Mouse (Mus musculus): ENCODE measurements around the gene Depdc1a. TPM values are rescaled to one million over a fixed set of nuclear protein-coding genes. Genes with fewer than 3 reads are reported as not detected.
"Not testable (repeated sequence)": the region's sequence is repeated elsewhere in the genome, so short reads cannot be mapped to it uniquely, and the experiment has no call there.

Gene Depdc1a
- total RNA-seq (2014; rRNA removed) = 2.8 TPM in 2 replicates
- polyA plus RNA-seq (2015; fragmentation: Nextera tagmentation; extraction: Ambion mirVana) = 2.4 and 3.6 TPM in 2 replicates

- Histone ChIP-seq H3K9me3 (ENCODE audit: low read length) (no peaks in the 10 kb centered on the region), H3K4me3 (ENCODE audit: low read length) (peak within 1 kb of the TSS; percentile 56), H3K27ac (no peak within 1 kb of the TSS), H3K4me1 (ENCODE audit: insufficient read depth, low read length) (no peaks in the 10 kb centered on the region), H3K36me3 (ENCODE audit: insufficient read depth, low read length) (no peaks in the 10 kb centered on the region), H3K27me3 (ENCODE audit: insufficient read depth, low read length) (no peaks in the 10 kb centered on the region), H3K9ac (replicated peaks; ENCODE audit: low read length) (peak within 1 kb of the TSS; percentile 45), H3K4me2 (ENCODE audit: low read depth, low read length) (peak within 1 kb of the TSS; percentile 84)
- DNase-seq (ENCODE audit: low spot score) (peak; percentile 96), ATAC-seq (peak; percentile 100)
- no peak for TF ChIP-seq CTCF (IDR thresholded peaks at IDR 0.05; ENCODE audit: low read depth)
- under 1% methylated on average over 28 of the region's 28 CpGs for WGBS
Observed at GRCm38 (mm10) chr3:159495243-159495801, at the start of gene Depdc1a. Gene Depdc1a (plus strand): TSS chr3:159495433.

- Histone ChIP-seq H3K36me3 (ENCODE audit: insufficient read depth, low read length) (no peaks in the 10 kb centered on the region), H3K9me3 (ENCODE audit: low read length) (no peaks in the 10 kb centered on the region), H3K9ac (replicated peaks; ENCODE audit: low read length) (no peak overlapping the region), H3K27ac (no peak overlapping the region), H3K4me3 (ENCODE audit: low read length) (no peak overlapping the region), H3K4me2 (ENCODE audit: low read depth, low read length) (no peak overlapping the region), H3K4me1 (ENCODE audit: insufficient read depth, low read length) (no peaks in the 10 kb centered on the region), H3K27me3 (ENCODE audit: insufficient read depth, low read length) (no peaks in the 10 kb centered on the region)
- DNase-seq (ENCODE audit: low spot score) = no peak
- no peak for TF ChIP-seq CTCF (IDR thresholded peaks at IDR 0.05; ENCODE audit: low read depth)
- 65% methylated on average over 1 of the region's 1 CpGs for WGBS
- no peak for ATAC-seq
Observed at GRCm38 (mm10) chr3:159470059-159470458, 25.2 kb upstream of the Depdc1a start.

GRCm38 (mm10) chr3:159475465-159475864 is 19.8 kb upstream of the Depdc1a start:
- H3K4me3 ChIP-seq (ENCODE audit: low read length) = no peak overlapping the region
- no peaks in the 10 kb centered on the region for H3K9me3 ChIP-seq (ENCODE audit: low read length)
- DNase-seq (ENCODE audit: low spot score) (no peak), ATAC-seq (no peak)
- TF ChIP-seq CTCF (IDR thresholded peaks at IDR 0.05; ENCODE audit: low read depth) = no peak
- no peaks in the 10 kb centered on the region for H3K27me3 ChIP-seq (ENCODE audit: insufficient read depth, low read length)
- no peak overlapping the region for H3K27ac ChIP-seq
- no peak overlapping the region for H3K9ac ChIP-seq (replicated peaks; ENCODE audit: low read length)
- WGBS = 84% methylated on average over 1 of the region's 1 CpGs
- H3K4me2 ChIP-seq (ENCODE audit: low read depth, low read length) = no peak overlapping the region
- no peaks in the 10 kb centered on the region for H3K36me3 ChIP-seq (ENCODE audit: insufficient read depth, low read length)
- H3K4me1 ChIP-seq (ENCODE audit: insufficient read depth, low read length) = no peaks in the 10 kb centered on the region

- 98% methylated on average over 1 of the region's 1 CpGs for WGBS
- no peak for DNase-seq (ENCODE audit: low spot score)
- Histone ChIP-seq H3K9me3 (ENCODE audit: low read length) (no peaks in the 10 kb centered on the region), H3K4me2 (ENCODE audit: low read depth, low read length) (no peak overlapping the region), H3K27me3 (ENCODE audit: insufficient read depth, low read length) (no peaks in the 10 kb centered on the region), H3K27ac (no peak overlapping the region), H3K4me1 (ENCODE audit: insufficient read depth, low read length) (no peaks in the 10 kb centered on the region), H3K36me3 (ENCODE audit: insufficient read depth, low read length) (no peaks in the 10 kb centered on the region), H3K9ac (replicated peaks; ENCODE audit: low read length) (no peak overlapping the region), H3K4me3 (ENCODE audit: low read length) (no peak overlapping the region)
- no peak for ATAC-seq
- no peak for TF ChIP-seq CTCF (IDR thresholded peaks at IDR 0.05; ENCODE audit: low read depth)
Observed at GRCm38 (mm10) chr3:159477250-159477962, 17.8 kb upstream of the Depdc1a start.

GRCm38 (mm10) chr3:159494709-159495108 is 524 bp upstream of the Depdc1a start:
- peak; percentile 20; the same call in 1 of the 2 replicates for ATAC-seq
- peak overlapping the region; percentile 45 for H3K9ac ChIP-seq (replicated peaks; ENCODE audit: low read length)

GRCm38 (mm10) chr3:159508899-159509298 is 13.7 kb downstream of the Depdc1a start:
- DNase-seq (ENCODE audit: low spot score) = no peak
- Histone ChIP-seq H3K9ac (replicated peaks; ENCODE audit: low read length) (no peak overlapping the region), H3K27me3 (ENCODE audit: insufficient read depth, low read length) (no peaks in the 10 kb centered on the region), H3K9me3 (ENCODE audit: low read length) (no peaks in the 10 kb centered on the region), H3K4me2 (ENCODE audit: low read depth, low read length) (no peak overlapping the region), H3K4me3 (ENCODE audit: low read length) (no peak overlapping the region), H3K36me3 (ENCODE audit: insufficient read depth, low read length) (no peaks in the 10 kb centered on the region), H3K27ac (no peak overlapping the region), H3K4me1 (ENCODE audit: insufficient read depth, low read length) (no peaks in the 10 kb centered on the region)
- TF ChIP-seq CTCF (IDR thresholded peaks at IDR 0.05; ENCODE audit: low read depth) = no peak
- no peak for ATAC-seq

More at GRCm38 (mm10) chr3:159494709-159495108, 524 bp upstream of the Depdc1a start:
- not testable (repeated sequence) for H3K27ac ChIP-seq; H3K36me3 ChIP-seq (ENCODE audit: insufficient read depth, low read length); H3K27me3 ChIP-seq (ENCODE audit: insufficient read depth, low read length); DNase-seq (ENCODE audit: low spot score); H3K9me3 ChIP-seq (ENCODE audit: low read length); H3K4me1 ChIP-seq (ENCODE audit: insufficient read depth, low read length)
- Histone ChIP-seq H3K4me3 (ENCODE audit: low read length) (peak overlapping the region; percentile 56), H3K4me2 (ENCODE audit: low read depth, low read length) (peak overlapping the region; percentile 84)

GRCm38 (mm10) chr3:159528563-159528962 is 33.3 kb downstream of the Depdc1a start:
- no peaks in the 10 kb centered on the region for H3K27me3 ChIP-seq (ENCODE audit: insufficient read depth, low read length)
- H3K4me2 ChIP-seq (ENCODE audit: low read depth, low read length) = no peak overlapping the region
- H3K9me3 ChIP-seq (ENCODE audit: low read length) = no peaks in the 10 kb centered on the region
- H3K36me3 ChIP-seq (ENCODE audit: insufficient read depth, low read length) = no peaks in the 10 kb centered on the region
- no peak for TF ChIP-seq CTCF (IDR thresholded peaks at IDR 0.05; ENCODE audit: low read depth)
- no peak overlapping the region for H3K27ac ChIP-seq
- no peak overlapping the region for H3K4me3 ChIP-seq (ENCODE audit: low read length)
- no peaks in the 10 kb centered on the region for H3K4me1 ChIP-seq (ENCODE audit: insufficient read depth, low read length)
- H3K9ac ChIP-seq (replicated peaks; ENCODE audit: low read length) = no peak overlapping the region
- ATAC-seq (no peak), DNase-seq (ENCODE audit: low spot score) (no peak)
